Mouse (Mus musculus): ENCODE measurements at regions not wholly inside any gene's neighbourhood (a gene's known extent, or its start where the extent isn't known, plus 50 kb on each side); places are given as distances from the start of the nearest gene placed in this dataset.

DNA sequence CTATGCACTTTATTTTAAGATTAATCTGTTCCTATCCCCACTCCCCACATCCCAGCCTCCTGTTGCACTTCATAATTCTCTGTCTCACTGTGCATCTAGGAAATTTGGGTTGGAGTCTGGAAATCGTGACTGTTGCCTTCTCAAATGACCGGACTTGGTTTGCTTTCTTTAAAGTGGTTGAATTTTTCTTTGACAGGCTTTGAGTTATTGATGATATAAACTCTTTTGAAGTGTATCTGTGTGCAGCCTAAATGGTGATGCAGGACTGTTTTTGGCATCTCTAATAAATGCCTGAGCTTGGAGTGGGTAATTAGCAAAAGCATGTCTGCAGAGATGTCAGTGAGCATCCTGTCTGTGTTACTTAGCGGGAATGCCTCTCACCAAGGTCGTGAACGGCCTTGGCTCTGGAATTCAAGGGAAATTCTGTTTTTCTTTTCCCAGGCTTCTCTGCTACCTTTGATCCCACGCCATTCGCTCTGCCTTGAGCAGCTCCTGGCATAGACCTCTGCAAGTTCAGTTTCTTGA, 292.8 kb upstream of the Igfbp3 start:
- no peak for DNase-seq

DNA sequence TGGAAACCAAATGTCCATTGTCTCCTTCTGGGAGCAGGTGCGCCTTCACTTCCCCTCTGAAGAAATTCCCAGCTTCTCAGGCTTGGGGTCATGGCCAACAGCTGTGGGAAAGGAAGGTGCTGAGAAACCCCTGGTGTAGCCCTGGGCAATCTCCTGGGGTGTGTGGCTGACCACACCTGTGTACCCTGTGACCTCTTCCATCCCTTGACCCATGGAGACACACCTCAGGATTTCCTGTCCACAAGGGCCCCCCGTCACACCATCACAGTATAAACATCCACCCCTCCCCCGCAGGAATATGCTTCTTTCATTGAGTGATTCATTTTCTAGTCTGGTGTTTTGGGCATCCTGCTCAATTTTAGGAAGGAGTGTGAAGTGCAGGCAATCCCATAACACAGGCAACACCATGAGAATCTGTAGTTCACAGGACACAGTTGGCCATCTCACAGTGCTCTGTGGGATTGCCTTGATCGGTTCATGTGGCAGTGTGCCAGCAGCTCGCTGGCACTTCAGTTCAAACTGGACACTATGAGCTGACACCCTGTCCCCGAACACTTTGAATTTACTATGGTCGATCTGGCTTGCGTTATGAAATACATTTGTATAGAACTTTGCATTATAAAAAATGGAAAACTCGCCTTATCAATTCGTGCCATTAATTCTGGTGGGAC, 291.1 kb upstream of the Igfbp3 start:
- DNase-seq: peak; percentile 15 to 27

DNA sequence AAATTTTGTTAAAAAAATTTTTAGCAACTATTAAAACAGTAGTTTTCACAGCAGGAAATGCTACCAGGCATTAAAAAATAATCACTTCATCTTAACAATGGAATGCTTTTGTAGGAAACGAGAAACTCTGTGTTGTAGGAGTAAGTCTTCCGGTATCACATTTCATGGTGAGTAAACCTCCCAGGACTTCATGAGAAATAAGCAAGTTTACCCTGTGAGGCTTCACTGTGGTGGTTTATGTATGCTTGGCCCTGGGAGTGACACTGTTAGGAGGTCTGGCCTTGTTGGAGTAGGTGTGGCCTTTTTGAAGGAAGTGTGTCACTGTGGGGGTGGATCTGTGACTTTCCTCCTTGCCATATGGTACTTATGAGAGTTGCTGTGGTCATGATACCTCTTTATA, 289.0 kb upstream of the Igfbp3 start:
- no peak for DNase-seq

DNA sequence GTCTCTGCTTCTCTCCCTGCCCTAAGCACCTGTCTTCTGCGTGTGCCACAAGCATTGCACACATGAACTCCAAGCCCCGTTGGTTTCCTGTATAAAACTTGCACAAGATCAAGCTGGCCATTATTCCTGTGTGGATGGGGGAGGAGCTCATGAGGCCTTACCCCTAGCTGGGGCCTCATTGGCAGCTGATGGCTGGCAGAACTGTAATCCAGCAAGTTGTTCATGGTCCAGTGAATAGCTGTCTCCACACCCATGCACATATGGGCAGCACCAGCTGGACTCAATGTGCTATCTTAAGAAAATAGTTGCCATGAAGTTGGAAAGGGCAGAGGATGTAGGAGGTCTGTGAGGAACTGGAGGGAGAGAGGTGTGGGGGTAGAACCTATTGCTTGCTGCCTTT, 288.3 kb upstream of the Igfbp3 start:
- DNase-seq: no peak

DNA sequence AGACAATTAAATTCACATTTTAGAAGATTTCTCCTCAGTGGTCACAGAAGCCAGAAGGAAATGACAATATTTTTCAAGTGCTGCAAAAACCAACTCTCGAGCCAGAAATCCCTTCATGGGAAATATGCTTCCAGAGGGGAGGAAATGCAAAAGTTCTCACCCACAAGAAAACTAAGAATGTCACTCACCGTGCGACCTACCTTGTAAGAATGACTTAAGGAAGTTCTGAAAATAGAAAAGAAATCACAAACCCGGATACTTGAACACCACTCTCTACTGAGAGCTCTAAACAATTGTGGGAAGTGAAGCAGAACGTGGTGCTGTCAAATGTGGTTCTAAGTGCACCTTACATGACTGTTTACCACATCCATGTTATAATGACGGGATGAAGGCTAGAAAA, 284.1 kb upstream of the Igfbp3 start:
- DNase-seq: no peak

DNA sequence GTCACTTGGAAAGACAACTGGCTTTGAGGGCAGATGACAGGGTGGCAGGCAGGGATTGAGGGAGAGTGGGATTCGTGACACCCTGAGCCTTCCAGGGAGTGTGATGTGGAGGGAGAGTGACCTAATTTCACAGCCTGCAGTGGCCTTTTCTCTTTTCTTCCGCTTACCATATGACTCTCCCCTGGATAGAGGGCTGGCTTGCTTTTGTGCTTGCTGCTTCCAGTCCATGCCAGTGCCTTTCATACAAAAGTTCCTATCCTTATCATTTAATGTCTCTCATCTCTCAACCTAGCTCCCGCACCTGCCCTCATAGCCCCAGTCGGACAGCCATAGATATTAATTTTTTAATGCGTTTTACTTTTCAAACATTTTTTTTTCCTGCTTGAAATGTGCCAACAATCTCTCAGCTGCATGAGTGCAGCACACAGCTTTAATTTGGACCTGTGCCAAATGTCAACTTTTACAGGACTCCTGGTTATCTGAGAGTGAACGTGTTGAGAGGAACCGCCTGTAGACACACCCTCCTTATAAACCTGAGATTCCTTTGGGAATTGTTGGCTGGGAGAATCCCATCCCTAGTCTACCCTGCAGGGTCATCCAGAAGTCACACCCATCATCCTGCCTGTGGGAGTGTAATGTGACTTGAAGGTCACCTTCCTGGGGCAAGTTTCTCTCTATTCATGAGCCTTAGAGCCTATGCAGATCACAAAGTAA, 260.3 kb upstream of the Igfbp3 start:
- no peak for DNase-seq

DNA sequence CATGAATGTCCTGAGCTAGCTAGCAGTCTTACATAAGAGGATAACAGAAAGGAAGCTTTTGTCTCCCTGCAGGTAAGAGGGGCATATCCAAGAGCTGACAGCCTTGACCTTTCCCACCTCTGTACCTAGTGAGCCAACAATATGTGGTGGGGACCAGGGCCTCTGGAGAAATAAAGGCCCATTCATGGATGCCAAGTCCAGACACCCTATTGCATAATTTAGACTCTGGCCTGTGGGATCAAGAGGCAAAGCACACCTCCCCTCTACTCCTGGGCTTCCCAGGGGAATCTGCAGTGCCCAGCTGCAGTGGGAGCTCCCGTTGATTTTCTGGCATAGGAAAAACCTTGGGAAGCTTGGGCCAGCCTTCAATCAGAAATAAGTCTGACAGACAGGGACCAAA, 251.8 kb upstream of the Igfbp3 start:
- no peak for DNase-seq

DNA sequence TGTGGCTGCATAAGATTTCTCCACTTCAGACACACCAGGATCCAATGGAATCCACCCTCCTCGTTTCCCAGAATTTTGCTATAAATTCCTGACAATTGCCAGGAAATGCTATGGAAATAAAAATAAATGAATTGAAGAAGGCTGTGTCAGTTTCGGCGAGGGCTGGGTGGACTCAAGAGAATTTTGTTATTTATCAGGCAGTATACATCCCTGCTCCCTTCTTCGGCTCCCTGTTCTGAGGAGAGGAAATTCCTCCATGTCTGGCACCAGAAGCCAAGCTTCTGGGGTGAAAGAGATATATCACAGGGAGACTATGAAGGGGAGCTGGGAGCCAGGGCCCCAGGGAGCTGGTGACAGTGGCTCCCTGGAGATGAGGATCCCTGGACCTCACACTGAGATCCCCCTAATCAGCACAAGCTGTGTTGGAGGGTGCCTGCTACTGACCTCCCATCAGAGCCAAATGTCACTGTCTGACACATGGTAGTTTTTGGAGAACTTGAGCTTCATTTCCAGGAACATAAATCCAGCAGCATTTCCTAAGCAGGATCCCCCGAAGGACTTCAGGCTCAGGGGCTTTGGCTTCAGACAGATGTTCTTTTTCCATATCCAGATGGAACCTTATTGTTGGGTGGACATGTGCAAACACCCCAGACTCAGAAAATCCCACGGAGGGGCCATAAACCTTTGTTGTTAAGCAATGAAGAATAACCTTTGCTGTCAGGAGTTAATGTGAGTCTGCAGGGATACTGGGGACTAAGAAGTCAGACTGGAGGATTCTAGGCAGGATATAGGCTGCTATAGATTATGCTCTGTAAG, 248.4 kb upstream of the Igfbp3 start:
- no peak for DNase-seq

DNA sequence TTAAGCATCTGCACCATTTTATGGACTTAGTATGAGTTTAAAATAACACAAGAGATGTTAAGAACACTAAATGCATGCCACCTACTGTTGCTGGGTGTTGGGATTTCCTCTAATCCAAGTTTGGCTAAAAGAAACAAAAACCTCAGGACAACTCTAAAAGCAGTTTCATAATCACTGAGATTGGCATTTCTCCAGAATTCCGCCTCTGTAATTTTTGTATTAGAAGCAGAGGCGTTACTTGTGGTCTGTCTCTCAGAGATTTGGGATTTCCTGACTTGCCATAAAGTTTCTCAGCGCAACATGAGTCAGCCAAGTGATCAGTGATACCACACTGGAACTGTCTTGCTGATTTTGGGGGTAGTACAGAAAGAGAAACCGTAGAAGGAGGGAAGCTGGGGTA, 238.0 kb upstream of the Igfbp3 start:
- no peak for DNase-seq

DNA sequence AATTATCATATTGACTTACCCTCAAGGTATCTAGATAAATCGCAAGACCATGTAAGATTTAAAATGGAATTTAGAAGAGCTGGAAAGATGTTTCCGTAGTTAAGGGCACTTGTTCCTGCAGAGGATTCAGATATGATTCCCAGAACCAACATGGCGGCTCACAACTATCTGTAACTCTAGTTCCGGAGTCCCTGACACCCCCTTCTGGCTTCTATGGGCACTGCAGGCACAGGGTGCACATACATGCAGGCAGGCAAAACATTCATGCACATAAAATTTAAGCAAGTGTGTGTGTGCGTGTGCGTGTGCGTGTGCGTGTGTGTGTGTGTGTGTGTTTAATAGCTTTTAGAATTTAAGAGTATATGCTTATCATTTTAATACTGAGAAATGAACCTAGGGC, 230.8 kb upstream of the Igfbp3 start:
- DNase-seq: no peak

DNA sequence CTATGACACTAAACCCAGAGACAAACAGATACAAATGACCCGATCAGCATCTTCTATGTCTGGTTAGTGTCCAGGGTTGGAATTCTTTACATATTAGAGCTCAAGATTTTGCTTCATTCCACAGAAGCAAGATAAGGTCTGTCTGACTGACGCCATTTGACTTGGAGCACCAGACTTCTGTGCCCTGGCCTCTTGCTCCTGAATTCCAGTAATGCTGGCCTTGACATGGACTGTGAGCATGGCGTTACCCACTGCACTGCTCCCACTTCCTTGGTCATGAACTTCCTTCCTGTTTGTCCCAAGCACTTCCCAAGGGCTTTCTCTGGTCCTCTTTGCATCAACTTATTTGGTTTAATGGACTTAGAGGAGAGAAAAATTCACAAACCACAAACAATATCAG, 225.6 kb upstream of the Igfbp3 start:
- DNase-seq: no peak

DNA sequence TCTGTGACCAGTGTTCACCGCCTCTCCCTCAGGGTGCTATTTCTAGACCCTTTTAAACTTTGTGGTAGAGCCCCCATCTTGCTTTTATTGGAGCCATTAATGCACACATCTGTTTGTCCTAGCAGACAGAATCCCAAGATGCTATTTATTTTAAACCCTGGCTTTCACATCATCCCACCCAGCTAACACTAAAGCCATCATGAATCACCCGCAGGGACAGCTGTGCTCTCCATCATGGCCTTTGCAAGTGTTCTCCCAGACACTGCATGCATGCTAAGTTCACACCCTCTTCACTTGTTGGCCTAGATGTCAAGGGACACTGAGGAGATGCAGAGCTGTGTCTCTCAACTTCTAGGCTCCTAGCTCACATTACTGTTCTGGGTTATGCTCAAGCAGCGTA, 220.9 kb upstream of the Igfbp3 start:
- DNase-seq: no peak

DNA sequence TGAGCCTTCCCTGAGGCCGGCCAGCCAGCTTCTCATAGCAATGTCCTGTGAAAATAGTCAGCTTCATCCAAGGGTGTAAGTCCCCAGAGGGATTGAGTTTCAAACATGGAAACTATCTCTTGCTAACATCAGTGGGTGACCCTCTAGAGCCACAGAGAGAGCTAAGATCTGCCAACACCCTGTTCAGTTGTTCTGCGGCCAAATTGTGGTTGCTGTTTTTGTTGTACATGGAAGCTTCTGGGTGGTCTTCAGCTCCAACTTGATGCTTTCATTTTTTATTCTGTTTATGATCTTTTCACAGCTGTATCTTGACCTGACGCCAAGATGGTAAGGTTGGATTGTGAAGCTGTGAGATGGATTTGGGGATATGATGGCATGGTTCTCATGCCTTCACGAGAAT, 214.0 kb upstream of the Igfbp3 start:
- DNase-seq: no peak

DNA sequence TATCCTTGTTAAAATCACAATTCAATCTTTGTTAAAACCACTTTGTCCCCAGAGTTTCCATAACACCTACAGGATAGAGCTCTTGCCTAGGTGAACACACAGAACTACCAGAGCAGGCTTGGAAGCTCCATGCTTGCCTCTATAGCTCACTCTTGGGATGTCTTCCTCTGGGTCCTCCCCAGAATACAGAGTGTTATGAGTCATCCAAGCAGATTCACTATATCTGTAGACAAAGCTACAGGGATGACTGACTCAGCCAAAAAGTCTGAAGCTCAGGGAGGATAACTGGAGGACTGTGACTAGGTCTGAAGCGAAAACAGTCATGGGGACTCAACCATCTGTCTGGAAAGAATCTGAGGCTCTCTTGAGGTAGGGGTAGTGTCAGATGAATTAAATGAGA, 211.5 kb upstream of the Igfbp3 start:
- no peak for DNase-seq

DNA sequence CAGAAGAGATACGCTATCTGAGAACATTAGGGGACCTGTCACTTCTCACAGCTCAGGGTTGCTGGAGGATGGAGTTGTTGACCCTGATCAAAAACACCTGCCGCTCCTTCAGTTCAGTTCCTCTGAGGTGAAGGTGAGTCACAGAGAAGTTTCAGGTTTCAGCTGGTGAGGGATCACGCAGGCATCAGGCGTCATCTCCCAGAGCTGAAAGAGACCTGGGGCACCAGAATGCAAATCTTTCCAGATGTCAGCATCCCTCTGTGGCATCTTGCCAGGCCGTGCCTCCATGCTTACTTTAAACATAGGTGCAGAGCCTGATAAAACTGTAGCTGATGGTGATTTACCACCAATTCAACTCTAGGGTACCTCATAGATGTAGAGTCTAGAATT, 210.4 kb upstream of the Igfbp3 start:
- DNase-seq: no peak

DNA sequence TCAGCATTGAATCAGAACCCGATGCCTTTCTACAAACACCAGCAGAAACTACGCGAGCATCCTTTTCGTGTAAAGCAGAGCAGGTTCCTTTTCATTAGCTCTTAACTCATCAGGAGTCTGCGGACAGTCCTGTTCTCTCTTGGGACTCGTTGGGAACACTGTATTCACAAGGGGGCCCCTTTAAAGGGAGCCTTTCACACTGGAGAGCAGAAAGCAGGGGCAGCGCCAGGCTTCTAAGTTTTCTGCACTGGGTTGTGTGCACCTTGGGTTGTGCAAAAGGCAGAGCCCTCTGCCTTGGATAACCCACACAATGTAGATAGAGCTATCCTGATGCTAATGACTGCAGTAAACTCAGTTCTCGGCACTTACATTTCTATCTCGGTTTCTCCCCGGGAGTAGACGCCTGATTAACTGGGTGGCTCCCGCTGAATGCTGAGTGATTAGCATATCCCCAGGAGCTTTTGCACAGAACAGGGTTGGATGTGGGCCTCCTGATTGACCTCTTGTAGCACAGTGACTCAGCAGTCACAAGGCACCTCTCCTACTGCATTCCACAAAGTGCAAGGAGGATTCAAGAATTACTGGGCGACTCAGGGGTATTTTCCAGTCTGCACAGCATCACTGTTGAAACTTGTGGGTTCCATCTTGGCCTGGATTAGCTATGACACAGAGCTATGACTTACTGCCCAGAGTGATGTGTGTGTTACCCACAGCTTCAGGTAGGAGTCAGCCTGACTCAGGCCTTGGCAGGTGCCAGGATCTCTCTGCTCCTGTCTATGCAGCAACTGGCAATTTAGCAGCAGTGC, 209.8 kb upstream of the Igfbp3 start:
- DNase-seq: no peak

DNA sequence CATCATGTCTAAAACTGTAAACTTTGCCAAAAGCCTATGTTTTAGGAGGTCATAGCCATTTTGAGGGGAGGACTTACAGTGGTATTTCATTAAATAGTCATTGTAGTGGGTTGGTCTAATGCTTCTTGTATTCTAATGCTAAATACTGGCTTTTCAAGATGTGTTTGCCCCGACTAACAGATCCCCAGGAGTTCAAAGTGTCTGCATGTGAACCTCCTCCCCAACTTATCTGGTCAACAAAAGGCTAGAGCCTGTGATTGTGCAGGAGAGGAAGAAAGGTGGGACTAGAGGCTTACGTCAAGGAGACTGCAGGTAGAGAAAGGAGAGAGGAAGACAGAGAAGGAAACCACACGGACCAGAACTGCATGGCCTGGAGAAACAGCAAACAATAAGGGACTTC, 198.9 kb upstream of the Igfbp3 start:
- DNase-seq: no peak

DNA sequence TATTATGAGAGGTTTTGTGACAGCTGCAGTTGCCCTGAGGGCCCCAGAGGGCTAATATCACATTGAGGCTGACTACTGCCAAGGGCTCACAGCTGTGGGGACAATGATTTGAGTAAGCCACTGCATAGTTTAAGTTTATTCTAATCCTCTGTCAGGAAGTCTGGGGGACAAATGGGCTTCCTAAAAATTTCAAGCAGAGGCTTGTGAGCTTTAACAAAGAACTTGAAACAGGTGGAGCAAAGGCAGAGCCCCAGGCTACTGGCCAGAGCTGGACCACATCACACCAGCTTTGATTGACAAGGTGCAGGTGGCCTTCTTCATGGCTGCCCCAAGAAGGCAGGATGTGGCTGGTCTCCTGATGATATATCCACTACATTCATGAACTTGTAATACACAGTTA, 195.3 kb upstream of the Igfbp3 start:
- no peak for DNase-seq

DNA sequence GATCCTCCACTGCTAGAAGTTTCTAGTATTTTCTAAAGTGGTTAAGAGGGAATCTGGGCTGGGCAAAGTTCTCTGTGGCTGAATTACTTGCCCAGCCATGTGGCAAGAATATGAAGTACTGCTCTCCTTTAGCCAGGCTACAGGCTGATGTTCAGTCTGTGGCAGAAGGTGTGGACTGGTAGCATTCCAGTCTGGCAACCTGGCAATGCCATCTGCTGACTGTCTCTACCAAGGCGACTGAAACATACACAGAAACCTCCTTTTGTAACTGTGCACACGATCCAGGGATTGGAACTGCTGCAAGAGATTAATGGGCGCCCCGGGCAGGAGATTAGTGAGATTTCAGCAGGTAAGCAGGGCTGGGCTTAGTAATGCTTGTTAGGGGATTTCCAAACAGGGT, 190.9 kb upstream of the Igfbp3 start:
- peak; percentile 2 to 7 for DNase-seq

DNA sequence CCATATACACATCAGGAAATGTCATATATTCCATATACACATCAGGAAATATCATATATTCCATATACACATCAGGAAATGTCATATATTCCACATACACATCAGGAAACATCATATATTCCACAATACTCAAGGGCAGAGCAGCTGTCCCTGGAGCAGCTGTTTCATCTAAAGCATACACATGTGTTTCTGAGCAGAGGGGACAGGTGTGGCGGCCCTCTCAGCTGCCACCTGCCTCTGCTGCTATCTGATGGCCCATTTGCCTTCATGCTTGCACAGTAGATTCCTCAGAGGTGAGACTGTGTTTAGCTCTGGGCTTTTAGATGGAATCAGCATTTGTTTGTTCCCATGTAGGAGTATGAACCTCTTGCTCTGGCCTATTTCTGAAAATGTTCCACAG, 158.1 kb upstream of the Igfbp3 start:
- no peak for DNase-seq

DNA sequence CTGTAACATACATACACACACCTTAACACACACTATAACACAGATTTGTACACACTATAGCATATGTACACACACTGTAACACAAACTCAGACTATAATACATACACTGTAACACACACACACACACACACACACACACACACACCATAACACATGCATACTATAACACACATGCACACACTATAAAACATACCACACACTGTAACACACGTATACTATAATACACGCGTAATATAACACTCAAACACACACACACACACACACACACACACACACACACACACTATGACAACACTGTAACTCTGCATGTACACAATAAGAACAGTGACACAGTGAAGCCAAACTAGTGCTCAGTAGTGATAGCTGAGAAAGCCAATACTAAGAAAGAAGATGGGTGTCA, 147.7 kb upstream of the Igfbp3 start:
- DNase-seq: no peak

DNA sequence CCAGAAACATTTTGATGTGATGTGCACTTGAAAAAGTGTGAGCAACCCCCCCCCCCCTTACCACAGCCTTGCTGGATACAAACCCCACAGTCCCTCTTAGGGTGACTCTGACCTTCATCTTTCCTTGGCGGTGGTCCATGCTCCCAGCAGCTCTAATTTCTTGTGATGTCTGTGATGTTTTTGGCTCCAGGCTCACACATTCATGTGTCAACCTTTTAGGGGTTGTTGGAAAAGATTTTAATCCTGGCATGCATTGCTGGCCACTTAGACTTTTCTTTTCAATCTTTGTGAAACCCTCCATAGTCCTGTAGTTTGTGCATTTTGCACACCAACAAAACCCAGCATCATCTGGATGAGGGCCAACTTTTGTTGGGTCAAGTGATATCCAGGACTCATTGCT, 134.9 kb upstream of the Igfbp3 start:
- no peak for DNase-seq

DNA sequence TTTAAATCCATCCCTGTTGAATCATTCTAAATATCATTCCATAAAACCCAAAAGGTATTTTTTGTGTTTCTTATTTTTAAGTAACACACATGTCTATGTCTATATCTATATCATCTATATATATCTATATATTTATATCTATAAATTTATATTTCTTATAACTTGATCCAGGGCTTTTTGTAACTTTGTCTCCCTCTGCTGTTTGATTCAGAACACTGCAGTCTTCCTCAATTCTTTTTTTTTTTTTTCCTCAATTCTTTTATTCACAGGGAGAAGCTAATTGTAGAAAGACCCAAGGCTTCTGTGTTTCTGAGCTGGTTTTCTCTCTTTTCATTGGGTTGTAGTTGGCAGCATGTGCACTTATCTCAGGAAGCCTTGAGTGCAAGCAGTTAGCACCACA, 124.1 kb upstream of the Igfbp3 start:
- no peak for DNase-seq
